Mouse (Mus musculus) cerebellum, adult 2 months (tissue): ENCODE results near the gene Jade1. TPM values are rescaled to one million over a fixed set of nuclear protein-coding genes. Genes with fewer than 3 reads are reported as not detected.

Experiments used
- DNase-seq, 2 experiments: peaks; one replicate each; pipeline ENCODE4 v3.0.0; 2021
- H3K27ac ChIP-seq: fragments of 200-500 bp; 2 replicates; pipeline ENCODE4 v1.5.1; 2012; ENCODE audit warnings: low read length, control low read depth, inconsistent platforms; ENCODE audit not compliant: insufficient read depth
- H3K27me3 ChIP-seq: fragments of 200-500 bp; 2 replicates; pipeline ENCODE4 v1.6.1; 2012; ENCODE audit warnings: inconsistent platforms, mild to moderate bottlenecking, low read length, moderate library complexity; ENCODE audit not compliant: control insufficient read depth, insufficient read depth
- H3K4me1 ChIP-seq: fragments of 200-500 bp; 2 replicates; pipeline ENCODE4 v1.6.1; 2011; ENCODE audit warnings: low read length; ENCODE audit not compliant: control insufficient read depth, insufficient read depth
- H3K4me3 ChIP-seq: fragments of 200-500 bp; replicated peaks from 2 replicates; pipeline ENCODE3; 2011; ENCODE audit warnings: mild to moderate bottlenecking, low read depth, low read length, control low read depth; ENCODE audit not compliant: insufficient read depth
- CTCF ChIP-seq: fragments of 200-500 bp; IDR thresholded peaks from 2 replicates; pipeline ENCODE4 v1.5.1; 2011; ENCODE audit warnings: low read depth, mild to moderate bottlenecking, control low read depth, low read length, moderate library complexity, borderline replicate concordance; ENCODE audit not compliant: insufficient read depth
- POLR2A ChIP-seq: fragments of 200-500 bp; IDR thresholded peaks from 2 replicates; pipeline ENCODE4 v1.6.1; 2011; ENCODE audit warnings: low read length, control low read depth, borderline replicate concordance; ENCODE audit not compliant: insufficient read depth
- WGBS: fragments of 180-500 bp; shearing (Covaris S2); methylation state at CpG from one replicate; pipeline ENCODE4 v1.1.7; 2018; 5-methylcytosine and 5-hydroxymethylcytosine counted together
- polyA plus RNA-seq: library from polyadenylated mRNA; depleted of rRNA; stranded (reverse); fragments of >200 nt; gene quantifications from 2 replicates; pipeline ENCODE4 v1.2.3, GENCODE M21; 2012

Jade1 gene
- polyA plus RNA-seq, 1 experiment: 31.8 TPM

GRCm38 (mm10) chr3:41582256-41582655 lies 26.7 kb downstream of the Jade1 start:
- Histone ChIP-seq H3K27me3 (no peaks in the 10 kb centered on the region), H3K4me1 (peaks cover 40% of the 10 kb centered on the region), H3K4me3 (no peak overlapping the region), H3K27ac (no peak overlapping the region)
- WGBS: 90% methylated on average over 7 of the region's 7 CpGs
- TF ChIP-seq POLR2A (no peak), CTCF (no peak)
- DNase-seq: no peak

GRCm38 (mm10) chr3:41583092-41583491 lies 27.6 kb downstream of the Jade1 start:
- H3K27ac ChIP-seq: no peak overlapping the region
- 73% methylated on average over 14 of the region's 14 CpGs for WGBS
- peaks cover 40% of the 10 kb centered on the region for H3K4me1 ChIP-seq
- no peaks in the 10 kb centered on the region for H3K27me3 ChIP-seq
- H3K4me3 ChIP-seq: no peak overlapping the region
- no peak for DNase-seq
- TF ChIP-seq POLR2A: no peak
- no peak for TF ChIP-seq CTCF

- H3K27ac ChIP-seq: no peak overlapping the region
- H3K4me1 ChIP-seq: peaks cover 38% of the 10 kb centered on the region
- peak; percentile 46 to 48 for DNase-seq
- H3K4me3 ChIP-seq: no peak overlapping the region
- TF ChIP-seq POLR2A: no peak
- TF ChIP-seq CTCF: no peak
- no peaks in the 10 kb centered on the region for H3K27me3 ChIP-seq
- 12% methylated on average over 4 of the region's 4 CpGs for WGBS
These were observed 28.1 kb downstream of the Jade1 start for GRCm38 (mm10) chr3:41583621-41584020.

GRCm38 (mm10) chr3:41585548-41585947 lies 30.0 kb downstream of the Jade1 start:
- DNase-seq: no peak
- Histone ChIP-seq H3K27me3 (no peaks in the 10 kb centered on the region), H3K4me3 (no peak overlapping the region), H3K4me1 (peaks cover 37% of the 10 kb centered on the region), H3K27ac (no peak overlapping the region)
- 88% methylated on average over 5 of the region's 5 CpGs for WGBS
- TF ChIP-seq CTCF (no peak), POLR2A (no peak)

- 88% methylated on average over 6 of the region's 6 CpGs for WGBS
- Histone ChIP-seq H3K27ac (no peak overlapping the region), H3K4me3 (no peak overlapping the region), H3K4me1 (peaks cover 29% of the 10 kb centered on the region), H3K27me3 (no peaks in the 10 kb centered on the region)
- DNase-seq: no peak
- TF ChIP-seq CTCF: no peak
- TF ChIP-seq POLR2A: no peak
These were observed 30.8 kb downstream of the Jade1 start for GRCm38 (mm10) chr3:41586330-41586729.

GRCm38 (mm10) chr3:41586917-41587316 lies 31.4 kb downstream of the Jade1 start:
- peaks cover 26% of the 10 kb centered on the region for H3K4me1 ChIP-seq
- H3K27ac ChIP-seq: no peak overlapping the region
- 41% methylated on average over 7 of the region's 7 CpGs for WGBS
- no peak for DNase-seq
- TF ChIP-seq POLR2A: no peak
- TF ChIP-seq CTCF: no peak
- H3K4me3 ChIP-seq: no peak overlapping the region
- no peaks in the 10 kb centered on the region for H3K27me3 ChIP-seq

GRCm38 (mm10) chr3:41587588-41587987 lies 32.1 kb downstream of the Jade1 start:
- DNase-seq: no peak
- 77% methylated on average over 6 of the region's 6 CpGs for WGBS
- Histone ChIP-seq H3K27ac (no peak overlapping the region), H3K27me3 (no peaks in the 10 kb centered on the region), H3K4me1 (peaks cover 31% of the 10 kb centered on the region), H3K4me3 (no peak overlapping the region)
- TF ChIP-seq POLR2A: no peak
- TF ChIP-seq CTCF: no peak

GRCm38 (mm10) chr3:41588495-41588894 lies 33.0 kb downstream of the Jade1 start:
- TF ChIP-seq CTCF: no peak
- 84% methylated on average over 8 of the region's 8 CpGs for WGBS
- Histone ChIP-seq H3K4me3 (no peak overlapping the region), H3K27me3 (no peaks in the 10 kb centered on the region), H3K27ac (no peak overlapping the region), H3K4me1 (peaks cover 33% of the 10 kb centered on the region)
- DNase-seq: no peak
